Mouse (Mus musculus): ENCODE data around the gene Sytl3. TPM values are rescaled to one million over a fixed set of nuclear protein-coding genes. Genes with fewer than 3 reads are reported as not detected.

Sytl3 gene
- total and polyA plus RNA-seq, 2 experiments, result 0.18 TPM; not detected in 1

- TF ChIP-seq CTCF (IDR thresholded peaks at IDR 0.05; ENCODE audit: low read depth, low read length), result no peak
Measured at GRCm38 (mm10) chr17:6787241-6787640, 128.3 kb downstream of the Sytl3 start.

More at GRCm38 (mm10) chr17:6787241-6787640, 128.3 kb downstream of the Sytl3 start:
- Histone ChIP-seq H3K9ac (ENCODE audit: low read depth, low read length) (no peak overlapping the region), H3K79me2 (ENCODE audit: control insufficient read depth, insufficient read depth, low read length) (no peaks in the 10 kb centered on the region), H3K36me3 (ENCODE audit: control insufficient read depth, insufficient read depth, low read length) (no peaks in the 10 kb centered on the region), H3K4me3 (ENCODE audit: insufficient read depth, low read depth, low read length) (no peak overlapping the region), H3K27me3 (ENCODE audit: control insufficient read depth, insufficient read depth, low read length) (no peaks in the 10 kb centered on the region), H3K27ac (replicated peaks; ENCODE audit: insufficient read depth, low read depth, low read length) (no peak overlapping the region), H3K4me1 (ENCODE audit: control insufficient read depth, insufficient read depth, low read length) (no peaks in the 10 kb centered on the region)
- 90% methylated on average over 4 of the region's 4 CpGs for WGBS
- no peak for DNase-seq (ENCODE audit: extremely low read depth, low read depth, low spot score)

Other genes with a start within 250 kb of the Sytl3 start
- gene Dynlt1b, start 229.0 kb upstream of the Sytl3 start, total RNA-seq (2014; rRNA removed), result 44.4 and 56.6 TPM in 2 replicates
- 37.4 and 51.4 TPM in 2 replicates for gene Dynlt1b, start 229.0 kb upstream of the Sytl3 start, polyA plus RNA-seq (2012; rRNA removed)
- gene Dynlt1c, start 57.4 kb upstream of the Sytl3 start, total RNA-seq (2014; rRNA removed), result 3.8 and 4.5 TPM in 2 replicates
- 1.1 TPM in 2 replicates for gene Dynlt1c, start 57.4 kb upstream of the Sytl3 start, polyA plus RNA-seq (2012; rRNA removed)
- gene Dynlt1f, start 3.2 kb upstream of the Sytl3 start, total RNA-seq (2014; rRNA removed), result 7.2 and 9.5 TPM in 2 replicates
- gene Dynlt1f, start 3.2 kb upstream of the Sytl3 start, polyA plus RNA-seq (2012; rRNA removed), result 4.1 and 5.3 TPM in 2 replicates
- gene Ezr, start 123.7 kb downstream of the Sytl3 start, total RNA-seq (2014; rRNA removed), result 3.1 and 3.2 TPM in 2 replicates
- 2.4 and 2.6 TPM in 2 replicates for gene Ezr, start 123.7 kb downstream of the Sytl3 start, polyA plus RNA-seq (2012; rRNA removed)

Measured in liver, adult 2 months (tissue).